Mouse (Mus musculus) urinary bladder, postnatal 36 days (tissue): ENCODE results near the gene Ror1.
A peak's percentile ranks its signal among the peaks of the same experiment; 100 is the strongest.

Source experiments
- DNase-seq, 2 experiments: peaks; one replicate each; pipeline ENCODE4 v3.0.0; 2022; ENCODE audit warnings: low spot score in 2 of 2, mixed read lengths in 1 of 2

Ror1 gene

DNA sequence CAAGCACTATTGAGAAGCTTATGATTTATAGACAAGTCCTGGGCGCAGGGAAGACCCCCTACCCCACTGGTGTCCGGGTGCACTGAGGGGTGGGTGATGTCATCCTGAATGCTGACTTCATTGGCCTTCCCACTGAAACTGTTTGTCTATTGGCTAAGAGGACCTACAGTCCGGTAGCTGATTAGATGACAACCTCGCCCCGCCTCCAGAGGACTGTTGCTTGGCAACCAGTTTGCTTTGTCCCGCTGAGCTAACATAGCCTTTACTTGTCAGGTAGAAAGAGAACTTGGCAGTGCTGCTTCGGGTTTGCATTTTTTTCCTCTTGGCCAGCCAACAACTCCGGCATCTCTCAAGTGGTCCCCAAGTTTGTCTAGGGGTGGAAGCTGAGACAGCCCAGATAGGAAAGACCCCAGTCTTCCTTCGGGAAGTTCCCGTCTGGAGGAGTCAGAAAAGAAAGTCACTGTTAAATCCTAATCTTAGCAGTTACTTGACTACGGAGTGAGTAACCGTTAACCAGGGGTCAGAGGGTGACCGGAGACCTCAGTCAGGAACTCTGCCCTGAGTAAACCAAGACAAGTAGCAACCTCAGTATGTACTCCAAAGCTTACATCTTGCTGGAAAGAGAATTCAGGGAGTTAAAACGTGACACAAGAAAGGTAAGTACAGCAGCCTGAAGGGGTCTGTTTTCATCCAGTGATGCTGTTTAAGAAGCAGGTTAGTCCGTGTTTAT, 383.2 kb downstream of the Ror1 start, which contains the start of gene Ube2u:
Gene Ube2u, plus strand, starts transcription at position 258 of the 730 bp plus-strand sequence.
- peak in 1 of 2 experiments; percentile 8 for DNase-seq

DNA sequence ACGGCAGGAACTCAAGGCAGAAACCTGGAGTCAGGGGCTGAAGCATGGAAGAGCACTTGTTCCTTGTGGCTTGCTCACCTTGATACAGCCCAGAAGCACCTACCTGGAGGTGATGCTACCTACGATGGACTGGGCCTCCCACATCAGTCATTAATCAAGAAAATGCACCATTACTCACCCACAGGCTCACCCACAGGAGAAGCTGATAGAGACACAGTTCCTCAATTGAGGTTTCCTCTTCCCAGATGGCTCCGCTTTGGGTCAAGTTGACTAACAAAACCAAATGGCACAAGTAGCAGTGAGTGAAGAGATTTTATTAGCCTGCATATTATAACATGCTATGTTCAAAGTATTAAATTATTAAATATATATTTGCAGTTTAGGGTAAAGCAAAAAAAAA, 392.9 kb downstream of the Ror1 start:
- DNase-seq: no peak
